9 mouse cellular contexts compared by ENCODE assay signal in genomic region chr2:181242314-181242665, GRCm38 (mm10). TPM values are rescaled to one million over a fixed set of nuclear protein-coding genes. Genes with fewer than 3 reads are reported as not detected.
DNase-seq lines count a peak whose midpoint lies in the region; ATAC-seq and TF ChIP-seq lines count a peak whose summit lies in the region.
"Had no signal": no experiment of that assay in that cellular context is flagged by ENCODE, and none has a peak within 500 bp of the region (broad histone marks: within the 10 kb centered on the region; RNA-seq: fewer than 3 reads in every experiment).

No protein-coding gene starts in this region.

- no peaks in the 10 kb centered on the region for H3K36me3 ChIP-seq in embryonic facial prominence, embryonic 10.5 days (replicated peaks)
- no peaks in the 10 kb centered on the region for H3K36me3 ChIP-seq in hindbrain, embryonic 12.5 days
- H3K36me3 ChIP-seq in liver, postnatal 0 days (replicated peaks; ENCODE audit: insufficient read depth, low read length), result peaks cover 31% of the 10 kb centered on the region

- peaks cover 31% of the 10 kb centered on the region for H3K4me1 ChIP-seq in embryonic facial prominence, embryonic 10.5 days
- H3K4me1 ChIP-seq in hindbrain, embryonic 12.5 days, result 0 out of 2 replicates have a peak, but pooled peaks cover 4% of the 10 kb centered on the region
- H3K4me1 ChIP-seq in liver, postnatal 0 days (ENCODE audit: insufficient read depth), result peaks cover 33% of the 10 kb centered on the region

- H3K4me3 ChIP-seq in layer of hippocampus, adult 2 months, result peak overlapping the region; percentile 49; the same call in 1 of the 2 replicates
- peak overlapping the region; percentile 58 for H3K4me3 ChIP-seq in embryonic facial prominence, embryonic 10.5 days
- H3K4me3 ChIP-seq in hindbrain, embryonic 12.5 days, result peak overlapping the region; percentile 29; the same call in 1 of the 2 replicates
- H3K4me3 ChIP-seq in liver, postnatal 0 days (ENCODE audit: low read depth, low read length), result peak overlapping the region; percentile 79

- peak overlapping the region; percentile 47 for H3K4me2 ChIP-seq in hindbrain, embryonic 12.5 days (replicated peaks)
- H3K4me2 ChIP-seq in liver, postnatal 0 days (ENCODE audit: low read depth, low read length), result peak overlapping the region; percentile 88

- DNase-seq in layer of hippocampus, adult 2 months (ENCODE audit: low spot score in 2 of 2), result no peak
- DNase-seq in layer of hippocampus, adult 9-11 months, result no peak
- DNase-seq in embryonic facial prominence, embryonic 10.5 days (ENCODE audit: low spot score), result no peak
- DNase-seq in liver, postnatal 0 days, result no peak
- no peak for DNase-seq in cerebellum, adult 8-10 months
- no peak for DNase-seq in natural killer cell, adult 2 months (ENCODE audit: low spot score in 2 of 2)
- DNase-seq in c-Kit-positive CD71-positive TER-119-positive erythroid progenitor cells, embryonic 14.5 days (ENCODE audit: low spot score), result no peak

- 66% methylated on average over 3 of the region's 3 CpGs for WGBS in embryonic facial prominence, embryonic 10.5 days
- 69% methylated on average over 3 of the region's 3 CpGs for WGBS in hindbrain, embryonic 12.5 days
- 69% methylated on average over 3 of the region's 3 CpGs for WGBS in liver, postnatal 0 days (ENCODE audit: insufficient replicate concordance)

- no peak for ATAC-seq in hindbrain, embryonic 12.5 days (ENCODE audit: low FRiP score)
- ATAC-seq in liver, postnatal 0 days, result no peak

- no peaks in the 10 kb centered on the region for H3K9me3 ChIP-seq in embryonic facial prominence, embryonic 10.5 days
- no peaks in the 10 kb centered on the region for H3K9me3 ChIP-seq in hindbrain, embryonic 12.5 days (replicated peaks)
- H3K9me3 ChIP-seq in liver, postnatal 0 days (ENCODE audit: low read length), result no peaks in the 10 kb centered on the region

- no peaks in the 10 kb centered on the region for H3K27me3 ChIP-seq in embryonic facial prominence, embryonic 10.5 days (replicated peaks; ENCODE audit: low read depth, poor library complexity, severe bottlenecking)
- no peaks in the 10 kb centered on the region for H3K27me3 ChIP-seq in hindbrain, embryonic 12.5 days
- no peaks in the 10 kb centered on the region for H3K27me3 ChIP-seq in liver, postnatal 0 days (ENCODE audit: insufficient read depth, low read length)

- H3K9ac ChIP-seq in hindbrain, embryonic 12.5 days, result no peak overlapping the region
- H3K9ac ChIP-seq in liver, postnatal 0 days (replicated peaks), result peak overlapping the region; percentile 92

- no peak for TF ChIP-seq CTCF in layer of hippocampus, adult 2 months (conservative IDR thresholded peaks at IDR 0.05)
- TF ChIP-seq CTCF in liver, postnatal 0 days (IDR thresholded peaks at IDR 0.05; ENCODE audit: low read depth), result no peak

- no peak overlapping the region for H3K27ac ChIP-seq in layer of hippocampus, adult 2 months
- H3K27ac ChIP-seq in embryonic facial prominence, embryonic 10.5 days (replicated peaks), result 0 out of 2 replicates have a peak overlapping the region, but pooled peaks have one; percentile 71
- no peak overlapping the region for H3K27ac ChIP-seq in hindbrain, embryonic 12.5 days
- H3K27ac ChIP-seq in liver, postnatal 0 days (ENCODE audit: low read depth), result peak overlapping the region; percentile 88

- TF ChIP-seq EP300 in liver, postnatal 0 days (IDR thresholded peaks at IDR 0.05; ENCODE audit: low read depth), result no peak

RNA-seq across cellular contexts. Expression of gene Helz2, which starts 0.5 kb away (rescaled TPM):
- 1 to 10 TPM; 2.5 to 2.9 TPM for total RNA-seq in layer of hippocampus, adult 2 months (2021)
- polyA plus RNA-seq in embryonic facial prominence, embryonic 10.5 days (2016; fragmentation: Nextera tagmentation; extraction: Ambion mirVana), result 1.1 and 1.4 TPM in 2 replicates
- 0.81 and 0.87 TPM in 2 replicates for polyA plus RNA-seq in hindbrain, embryonic 12.5 days (2016; fragmentation: Nextera tagmentation; extraction: Ambion mirVana)
- polyA plus RNA-seq in liver, postnatal 0 days (2015; fragmentation: Nextera tagmentation; extraction: Ambion mirVana), result 3.9 and 4.2 TPM in 2 replicates

RNA-seq across cellular contexts. Expression of gene Fndc11, which starts 22.5 kb away (rescaled TPM):
- total RNA-seq in layer of hippocampus, adult 2 months (2021), result not detected
- 0.25 and 0.26 TPM in 2 replicates for polyA plus RNA-seq in embryonic facial prominence, embryonic 10.5 days (2016; fragmentation: Nextera tagmentation; extraction: Ambion mirVana)
- polyA plus RNA-seq in hindbrain, embryonic 12.5 days (2016; fragmentation: Nextera tagmentation; extraction: Ambion mirVana), result 0.15 TPM in 1 of 2 replicates, not detected in the other
- polyA plus RNA-seq in liver, postnatal 0 days (2015; fragmentation: Nextera tagmentation; extraction: Ambion mirVana), result 0.09 TPM in 1 of 2 replicates, not detected in the other
- total RNA-seq: layer of hippocampus, adult 8-10 months had no signal

RNA-seq across cellular contexts. Expression of gene Srms, which starts 29.3 kb away (rescaled TPM):
- under 1 TPM; 0.12 to 0.41 TPM for total RNA-seq in layer of hippocampus, adult 2 months (2021)
- polyA plus RNA-seq in embryonic facial prominence, embryonic 10.5 days (2016; fragmentation: Nextera tagmentation; extraction: Ambion mirVana), result 0.05 and 0.16 TPM in 2 replicates
- 0.08 TPM in 1 of 2 replicates, not detected in the other for polyA plus RNA-seq in hindbrain, embryonic 12.5 days (2016; fragmentation: Nextera tagmentation; extraction: Ambion mirVana)
- polyA plus RNA-seq in liver, postnatal 0 days (2015; fragmentation: Nextera tagmentation; extraction: Ambion mirVana), result 0.35 and 0.44 TPM in 2 replicates

RNA-seq across cellular contexts. Expression of gene Ptk6, which starts 39.7 kb away (rescaled TPM):
- under 1 TPM in 1 of 2 experiments, not detected in 1; 0.10 TPM for total RNA-seq in layer of hippocampus, adult 2 months (2021)
- not detected in 2 replicates for polyA plus RNA-seq in embryonic facial prominence, embryonic 10.5 days (2016; fragmentation: Nextera tagmentation; extraction: Ambion mirVana)
- not detected in 2 replicates for polyA plus RNA-seq in hindbrain, embryonic 12.5 days (2016; fragmentation: Nextera tagmentation; extraction: Ambion mirVana)
- polyA plus RNA-seq in liver, postnatal 0 days (2015; fragmentation: Nextera tagmentation; extraction: Ambion mirVana), result 0.20 and 0.27 TPM in 2 replicates
- total RNA-seq: layer of hippocampus, adult 8-10 months had no signal

RNA-seq across cellular contexts. Expression of gene Gmeb2, which starts 45.5 kb away (rescaled TPM):
- 10 to 100 TPM; 18.8 to 23.5 TPM for total RNA-seq in layer of hippocampus, adult 2 months (2021)
- polyA plus RNA-seq in embryonic facial prominence, embryonic 10.5 days (2016; fragmentation: Nextera tagmentation; extraction: Ambion mirVana), result 18.7 and 20.2 TPM in 2 replicates
- polyA plus RNA-seq in hindbrain, embryonic 12.5 days (2016; fragmentation: Nextera tagmentation; extraction: Ambion mirVana), result 21.9 and 22.5 TPM in 2 replicates
- polyA plus RNA-seq in liver, postnatal 0 days (2015; fragmentation: Nextera tagmentation; extraction: Ambion mirVana), result 4.3 and 4.9 TPM in 2 replicates

Comparison
In these comparisons a context has a peak if more than half of its experiments do, and no peak if none do; other contexts are left out.
1. H3K27ac ChIP-seq: peak in embryonic facial prominence, embryonic 10.5 days (single experiment) and liver, postnatal 0 days (single experiment); none in layer of hippocampus, adult 2 months (single experiment) and hindbrain, embryonic 12.5 days (single experiment).
2. H3K4me3 ChIP-seq: peak in every context shown above with its lines; median percentile 79 in liver, postnatal 0 days; 58 in embryonic facial prominence, embryonic 10.5 days; 49 in layer of hippocampus, adult 2 months; 29 in hindbrain, embryonic 12.5 days.